Mouse (Mus musculus) T-cell, adult 2 months (primary cell): ENCODE measurements around the gene Jmjd1c.

ENCODE experiments used
- DNase-seq: peaks from one replicate; pipeline ENCODE4 v3.0.0; 2022; ENCODE audit warnings: low spot score

The Jmjd1c gene

DNA sequence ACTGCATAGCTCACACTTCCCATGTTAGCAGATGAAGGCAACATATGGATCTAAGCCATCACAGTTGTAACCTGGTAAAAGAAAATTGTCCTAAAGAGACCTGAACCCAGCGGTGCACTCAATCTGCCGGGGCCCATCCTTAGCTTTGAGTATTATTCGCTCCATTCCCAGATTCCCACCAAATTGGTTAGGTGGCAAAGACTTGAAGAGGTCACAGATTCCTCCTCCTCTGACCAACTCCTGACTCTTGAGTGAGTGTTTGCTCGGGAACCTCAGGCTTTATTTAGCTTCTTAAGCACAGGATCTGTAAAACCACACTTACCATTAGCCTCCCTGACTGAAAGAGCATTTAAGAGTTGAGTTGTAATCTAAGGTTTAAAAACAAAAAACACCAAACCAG lies 23.3 kb upstream of the Jmjd1c start:
- no peak for DNase-seq

DNA sequence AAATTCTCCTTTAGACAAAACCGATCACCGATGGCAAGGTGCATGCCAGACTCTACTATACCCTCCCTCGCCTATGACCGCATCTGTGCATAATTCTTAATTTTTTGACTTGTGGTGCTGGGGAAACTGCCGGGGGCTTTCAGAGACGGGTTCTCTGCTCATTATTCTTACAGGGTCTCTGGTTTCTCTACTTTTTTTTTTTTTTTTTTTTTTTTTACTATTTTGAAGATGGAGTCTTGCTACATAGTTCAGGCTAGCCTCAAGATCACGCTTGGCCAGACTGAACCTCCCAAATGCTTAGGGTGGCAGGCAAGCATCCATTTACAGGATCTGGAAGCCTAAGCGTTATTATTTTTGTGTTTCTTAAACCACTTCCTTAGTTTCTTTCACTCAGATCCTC lies 22.3 kb upstream of the Jmjd1c start:
- no peak for DNase-seq

DNA sequence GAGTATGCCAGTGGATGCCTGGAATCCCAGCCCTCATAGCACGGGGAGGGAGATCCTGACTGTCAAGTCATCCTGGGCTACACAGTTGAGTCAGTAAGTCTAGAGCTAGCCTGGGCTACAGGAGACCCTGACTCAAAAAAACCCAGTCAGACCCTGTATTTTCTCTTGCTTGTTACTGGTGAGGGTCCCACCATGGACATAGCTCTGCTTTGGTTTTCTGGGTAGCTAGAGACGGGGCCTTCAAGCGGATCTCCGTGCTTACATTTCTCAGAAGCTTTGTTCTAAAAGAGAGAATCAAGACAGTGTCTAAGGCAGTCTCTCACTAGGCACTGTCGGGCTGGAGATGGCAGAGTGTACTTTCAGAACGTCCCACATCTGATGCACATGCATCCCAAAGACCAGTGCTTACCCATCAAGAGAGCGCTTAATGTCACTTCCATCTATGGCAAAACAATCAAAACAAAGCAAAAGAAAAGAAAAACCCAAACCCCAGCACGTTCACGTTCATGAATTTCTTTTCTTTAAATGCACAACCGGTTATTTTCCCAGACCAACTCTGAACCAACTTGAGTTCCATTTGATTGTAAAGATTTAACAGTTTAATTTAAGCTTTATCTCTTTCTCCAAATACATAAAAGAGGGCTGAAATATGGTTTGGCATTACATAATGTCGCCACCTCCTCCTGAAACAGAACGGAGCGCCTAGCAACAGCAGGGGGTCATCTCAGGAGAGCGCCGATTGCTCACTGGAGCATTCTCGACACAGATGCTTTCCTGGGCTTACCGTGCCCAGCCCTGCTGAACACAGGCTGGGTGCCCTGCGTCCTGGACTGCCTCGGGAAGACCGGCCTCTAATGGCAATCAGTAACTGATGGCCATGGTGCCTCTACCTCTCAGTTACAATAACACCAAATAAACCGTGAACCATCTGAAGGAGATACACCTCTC lies 19.7 kb upstream of the Jmjd1c start:
- no peak for DNase-seq

DNA sequence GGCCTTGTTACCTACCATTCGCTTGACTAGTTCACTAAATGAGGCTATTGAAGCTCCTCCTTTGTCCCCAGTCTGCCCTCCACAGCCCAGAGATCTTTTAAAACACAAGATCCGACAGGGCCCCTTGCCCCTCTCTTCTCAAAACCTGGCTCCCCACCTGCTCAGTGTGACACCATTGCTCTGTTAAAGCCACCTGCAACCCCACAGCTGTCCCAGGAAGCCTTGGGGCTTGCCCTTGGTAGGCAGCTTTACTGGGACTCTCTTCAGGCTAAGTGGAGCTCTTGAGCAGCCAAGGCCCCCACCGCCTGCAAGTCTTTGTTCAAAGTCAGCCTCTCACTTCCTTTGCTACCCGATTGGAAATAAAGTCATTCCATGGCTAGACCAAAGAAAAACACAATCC lies 16.9 kb upstream of the Jmjd1c start:
- no peak for DNase-seq

DNA sequence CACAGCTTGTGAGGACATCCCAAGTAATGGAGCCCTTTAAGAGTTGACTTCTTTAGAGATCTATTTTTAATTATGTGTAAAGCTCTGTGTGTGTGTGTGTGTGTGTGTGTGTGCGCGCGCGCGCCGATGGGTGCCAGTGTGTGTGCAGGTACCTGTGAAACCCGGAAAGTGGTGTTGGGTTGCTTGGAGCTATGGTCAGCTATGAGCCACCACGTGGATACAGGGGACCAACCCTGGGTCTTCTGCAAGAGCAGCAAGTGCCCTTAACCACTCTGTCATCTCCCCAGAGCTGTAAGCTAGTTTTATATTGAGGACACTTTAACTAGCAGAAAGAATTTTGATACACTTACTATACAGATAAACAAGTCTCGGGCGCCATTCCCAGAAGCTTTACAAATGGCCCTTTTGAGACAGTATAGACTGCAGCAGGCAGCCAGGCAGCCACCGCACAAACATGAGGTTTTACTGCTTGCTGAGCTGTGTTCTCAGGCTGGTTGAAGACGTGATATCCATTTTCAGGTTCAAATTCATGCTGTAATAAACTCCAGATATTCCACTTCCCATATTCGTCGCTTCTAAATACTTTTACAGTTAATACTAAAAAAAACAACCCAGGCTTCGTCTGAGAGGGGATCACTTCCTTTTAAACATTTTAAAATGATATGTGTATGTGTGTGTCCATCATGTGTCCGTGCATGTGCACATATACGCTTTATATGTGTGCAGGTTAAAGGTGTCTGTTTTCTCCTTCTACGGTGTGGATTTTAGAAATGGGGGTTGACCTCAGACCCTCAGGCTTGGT lies 14.5 kb upstream of the Jmjd1c start:
- no peak for DNase-seq

DNA sequence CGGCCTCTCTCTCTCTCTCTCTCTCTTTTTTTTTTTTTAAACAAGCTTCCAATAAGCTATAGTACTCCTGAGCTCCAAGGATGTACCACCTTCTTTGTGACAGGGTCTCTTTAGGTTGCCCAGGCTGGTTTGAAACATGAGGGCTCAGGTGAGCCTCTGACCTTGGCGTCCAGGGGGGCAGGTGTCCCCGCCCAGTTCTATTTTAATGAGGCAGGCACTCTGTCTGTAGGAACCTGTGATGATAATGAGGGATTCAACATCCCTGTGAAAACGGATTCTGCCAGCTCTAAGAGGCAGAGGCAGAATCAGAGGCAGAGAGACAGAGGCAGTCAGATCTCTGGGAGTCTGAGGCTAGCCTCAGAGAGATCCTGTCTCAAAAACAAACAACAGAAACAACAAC lies 13.4 kb upstream of the Jmjd1c start:
- DNase-seq, result no peak

DNA sequence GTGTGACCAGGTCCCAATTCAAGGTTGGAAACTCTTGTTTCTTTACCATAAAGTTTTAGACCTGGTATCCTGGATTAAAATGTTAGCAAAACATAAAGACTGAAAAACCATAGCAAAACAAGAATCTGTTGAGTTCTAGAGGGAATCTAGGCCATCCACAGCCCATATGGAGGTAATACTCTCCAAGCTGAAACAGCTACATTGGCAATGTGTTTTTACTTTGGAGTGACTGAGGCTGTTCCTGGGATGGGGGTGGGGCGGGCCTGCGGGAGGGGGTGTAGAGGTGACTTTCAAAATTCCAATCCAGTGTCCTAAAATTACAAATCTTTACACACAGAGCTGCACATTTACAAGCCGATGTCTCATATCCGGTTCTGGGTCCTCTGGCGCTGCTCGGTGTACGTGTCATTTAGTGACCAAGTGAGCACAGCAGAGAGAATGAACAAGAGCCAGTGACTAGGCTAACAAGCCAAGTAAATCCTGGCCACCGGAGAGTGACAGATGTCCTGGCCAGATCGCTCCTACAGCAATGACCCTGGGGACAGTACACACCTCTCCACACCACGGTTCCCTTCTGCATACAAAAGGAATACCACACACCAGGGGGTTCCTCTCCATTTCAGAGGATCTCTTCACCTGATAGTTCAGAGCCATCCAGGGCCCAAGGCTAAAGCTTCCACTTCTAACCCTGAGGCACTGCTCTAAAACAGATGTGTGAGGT lies 12.3 kb upstream of the Jmjd1c start:
- no peak for DNase-seq

DNA sequence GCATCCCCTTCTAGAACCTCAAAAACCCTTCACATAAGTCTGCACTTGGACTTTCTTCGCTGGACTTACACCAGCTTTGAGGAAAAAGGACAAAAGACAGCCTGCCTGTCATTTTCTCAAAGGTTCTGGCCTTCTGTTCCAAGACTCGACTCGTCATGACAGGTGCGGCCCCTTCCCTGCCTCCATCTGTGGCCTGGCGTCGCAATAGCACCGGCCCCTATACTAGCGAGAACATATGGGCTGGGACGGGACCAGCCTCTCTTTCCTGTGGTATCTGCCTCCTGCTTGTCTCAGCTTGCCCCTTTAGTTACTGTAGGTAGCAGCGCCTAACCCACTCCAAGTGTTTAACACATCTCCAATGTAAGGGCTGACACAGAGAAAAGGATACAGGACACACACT lies 10.8 kb upstream of the Jmjd1c start:
- no peak for DNase-seq

DNA sequence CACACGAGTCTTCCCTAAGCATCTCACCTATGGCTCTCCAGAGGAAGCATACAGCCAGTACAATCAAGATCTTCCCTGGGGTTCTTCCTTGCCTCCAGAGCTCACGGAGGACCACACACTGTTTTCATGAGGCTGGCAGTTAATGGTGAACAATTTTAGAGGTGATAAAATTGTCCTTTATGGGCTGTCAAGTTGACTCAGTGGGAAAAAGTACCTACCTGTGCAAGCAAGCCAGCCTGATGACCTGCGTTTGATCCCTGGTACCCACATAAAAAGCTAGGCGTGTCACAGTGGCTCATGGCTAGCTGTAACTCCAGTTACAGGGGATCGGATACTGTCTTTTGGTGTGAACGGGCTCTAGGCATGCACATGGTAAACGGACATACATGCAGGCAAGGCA lies 10.0 kb upstream of the Jmjd1c start:
- no peak for DNase-seq

DNA sequence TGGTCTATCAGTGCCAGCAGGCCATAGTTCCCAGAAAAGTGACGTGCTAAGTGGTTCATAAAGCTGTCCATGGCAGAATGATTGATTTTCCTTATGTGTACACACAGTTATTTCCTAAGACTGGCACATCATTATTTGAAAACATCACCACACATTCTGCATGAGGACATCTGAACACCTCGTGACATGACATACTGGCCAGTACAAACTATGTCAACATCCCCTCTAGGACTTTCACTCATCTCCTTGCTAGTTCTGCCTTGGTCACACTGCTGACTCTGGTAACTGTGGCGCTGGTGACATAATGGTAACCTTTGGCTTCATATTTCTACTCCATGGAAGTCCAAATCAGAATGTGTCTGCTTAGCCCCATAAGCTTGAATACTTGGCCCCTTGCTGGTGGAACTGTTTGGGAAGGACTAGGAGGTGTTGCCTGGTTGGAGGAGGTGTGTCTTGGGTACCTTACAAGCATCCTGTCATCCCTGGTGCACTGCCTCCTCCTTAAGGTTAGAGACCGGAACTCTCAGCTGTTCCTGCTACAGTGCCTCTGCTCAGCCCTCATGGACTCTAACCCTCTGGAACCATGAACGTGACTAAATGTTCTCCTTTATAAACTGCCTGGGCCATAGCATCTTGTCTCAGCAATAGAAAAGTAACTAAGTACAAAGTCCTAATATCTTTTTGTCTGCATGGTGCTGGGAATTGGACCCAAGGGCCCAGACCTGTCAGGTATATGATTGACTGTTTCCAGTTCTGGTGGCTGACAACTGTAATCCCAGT lies 8.3 kb upstream of the Jmjd1c start:
- DNase-seq, result no peak

DNA sequence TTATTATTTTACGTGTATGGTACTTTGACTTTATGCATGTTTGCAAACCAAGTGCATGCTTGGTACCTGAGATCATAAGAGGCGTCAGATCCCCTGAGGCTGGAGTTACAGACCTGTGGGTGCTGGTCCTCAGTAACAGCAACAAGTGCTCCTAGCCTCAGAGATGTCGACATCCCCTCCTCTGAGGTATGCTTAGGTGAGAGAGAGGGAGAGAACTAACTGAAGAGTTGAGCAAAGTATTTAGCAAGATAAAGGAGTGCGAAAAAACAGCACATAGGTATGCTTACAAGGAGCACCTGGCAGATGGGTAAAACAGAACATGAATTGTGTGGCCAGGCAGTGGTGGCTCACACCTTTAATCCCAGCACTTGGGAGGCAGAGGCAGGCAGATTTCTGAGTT lies 5.3 kb upstream of the Jmjd1c start:
- DNase-seq, result no peak

DNA sequence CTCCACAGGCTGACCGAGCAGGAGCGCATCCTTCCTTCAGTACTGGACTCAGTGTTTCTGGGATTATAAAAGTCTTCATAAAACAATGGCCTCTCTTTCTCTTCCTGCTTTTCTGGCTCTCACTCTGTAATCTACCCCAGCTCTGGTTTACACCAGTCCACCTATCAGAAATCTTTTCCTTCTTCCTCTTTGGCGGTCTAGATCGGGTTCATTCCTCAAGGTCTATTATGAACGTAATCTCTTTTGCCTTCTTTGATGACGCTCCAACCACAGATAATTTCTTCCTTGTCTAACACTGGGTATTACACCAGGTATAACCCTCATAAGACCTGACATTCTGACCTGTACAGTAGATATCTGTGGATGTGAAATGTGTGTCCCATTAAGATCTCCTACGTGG lies 1.0 kb upstream of the Jmjd1c start:
- DNase-seq, result no peak

DNA sequence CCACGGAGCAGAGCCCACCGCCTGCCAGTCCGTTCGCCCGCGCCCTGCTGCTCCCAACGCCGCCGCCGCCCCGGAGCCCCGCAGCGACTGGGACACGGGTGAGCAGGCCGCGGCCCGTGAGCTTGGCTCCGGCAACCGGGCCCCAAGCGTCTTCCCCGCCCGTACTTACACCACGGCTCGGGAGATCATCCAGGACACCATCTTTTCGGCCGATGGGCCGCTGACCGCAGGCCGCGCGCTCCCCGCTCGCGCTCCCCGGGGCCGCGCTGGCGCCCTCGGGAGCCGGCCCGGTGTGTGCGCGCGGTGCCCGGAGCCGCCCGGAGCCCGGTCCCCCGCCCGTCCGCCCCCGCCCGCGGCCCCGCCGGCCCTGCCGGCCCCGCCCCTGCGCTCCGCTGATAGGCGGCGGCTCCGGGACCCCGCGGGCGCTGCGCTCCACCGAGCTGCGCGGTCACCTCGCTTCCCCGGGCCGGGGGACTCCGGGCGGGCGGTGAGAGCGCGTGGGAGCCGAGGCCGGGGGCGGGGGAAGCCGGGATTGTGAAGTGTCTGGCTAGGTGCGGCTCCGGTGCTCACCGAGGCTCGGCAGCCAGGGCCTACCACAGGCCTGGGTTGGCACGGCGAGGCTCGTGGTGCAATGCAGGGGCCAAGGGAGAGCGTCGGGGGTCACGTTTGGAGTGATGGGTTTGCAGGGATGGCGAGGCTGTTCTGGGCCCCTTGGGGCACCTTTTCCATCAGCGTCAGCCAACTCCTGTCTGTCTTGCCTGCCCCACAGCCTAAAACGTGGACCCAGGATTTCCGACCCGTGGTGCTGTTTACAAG lies 904 bp downstream of the Jmjd1c start, which contains the start of gene Reep3:
TSS of gene Reep3 (minus strand) at position 325 of the 816 bp plus-strand sequence.
- peak; percentile 50 for DNase-seq

DNA sequence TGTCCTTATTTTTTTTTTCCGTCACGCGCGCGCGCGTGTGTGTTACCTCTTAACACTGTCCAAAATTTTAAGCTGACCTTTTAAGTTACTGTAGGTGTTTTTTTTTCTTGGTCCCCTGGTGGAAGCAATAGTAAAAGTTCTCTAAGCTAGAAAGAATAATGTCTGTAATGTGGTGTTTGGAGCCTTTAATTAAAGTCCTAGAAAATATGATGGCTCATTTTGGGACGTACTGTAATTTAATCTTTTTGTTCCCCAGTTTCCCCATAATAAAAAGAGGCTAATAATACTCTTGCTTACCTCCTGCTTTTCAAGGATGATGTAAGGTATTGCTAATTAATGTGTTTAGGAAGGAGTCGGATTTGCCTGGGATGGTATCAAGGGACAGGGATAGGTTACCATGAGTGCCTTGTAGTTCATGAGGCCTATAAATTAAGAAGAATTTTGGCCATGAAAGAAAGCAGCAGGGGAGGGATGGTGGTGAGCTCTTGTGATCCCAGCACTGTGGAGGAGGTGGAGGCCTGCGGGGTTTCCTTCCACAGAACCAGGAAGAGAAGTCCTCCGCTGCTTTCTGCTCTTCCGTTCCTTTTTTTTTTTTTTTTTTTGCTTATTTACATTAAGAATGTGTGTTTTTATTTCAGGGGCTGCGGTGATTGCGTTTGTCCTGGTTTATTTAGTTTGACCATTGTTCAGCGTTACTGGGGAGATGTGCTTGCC lies 1.7 kb downstream of the Jmjd1c start:
- DNase-seq, result no peak

DNA sequence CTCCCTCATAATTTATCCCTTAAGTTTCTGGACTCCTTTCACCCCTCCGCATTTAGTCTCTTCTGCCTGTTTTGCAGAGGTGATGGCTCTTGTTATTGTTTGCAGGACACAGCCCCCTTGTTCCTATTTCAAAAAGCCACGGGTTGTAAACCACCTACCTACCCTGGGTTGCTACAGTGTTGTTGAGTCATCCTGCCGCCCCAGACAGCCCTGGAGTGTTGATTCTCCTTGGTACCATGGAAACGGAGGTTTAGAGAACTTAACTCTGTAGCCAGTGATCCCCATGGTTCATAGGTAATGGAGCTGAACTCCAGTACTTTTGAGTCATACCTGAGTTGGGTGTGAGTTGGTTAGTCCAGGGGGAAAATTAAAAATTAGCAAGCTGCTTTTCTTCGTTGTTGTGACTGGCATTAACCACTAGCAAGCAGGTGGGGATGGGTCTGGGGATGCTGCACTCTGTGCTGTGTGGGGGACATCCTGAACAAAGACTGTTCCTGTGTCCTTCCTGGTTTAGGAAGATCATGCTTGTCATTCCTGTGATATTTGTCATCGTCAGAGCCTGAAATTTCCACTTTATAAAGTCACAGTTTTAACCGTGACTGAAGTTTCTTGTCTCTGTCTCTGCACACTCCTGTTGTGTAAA lies 2.6 kb downstream of the Jmjd1c start:
- peak; percentile 42 for DNase-seq

DNA sequence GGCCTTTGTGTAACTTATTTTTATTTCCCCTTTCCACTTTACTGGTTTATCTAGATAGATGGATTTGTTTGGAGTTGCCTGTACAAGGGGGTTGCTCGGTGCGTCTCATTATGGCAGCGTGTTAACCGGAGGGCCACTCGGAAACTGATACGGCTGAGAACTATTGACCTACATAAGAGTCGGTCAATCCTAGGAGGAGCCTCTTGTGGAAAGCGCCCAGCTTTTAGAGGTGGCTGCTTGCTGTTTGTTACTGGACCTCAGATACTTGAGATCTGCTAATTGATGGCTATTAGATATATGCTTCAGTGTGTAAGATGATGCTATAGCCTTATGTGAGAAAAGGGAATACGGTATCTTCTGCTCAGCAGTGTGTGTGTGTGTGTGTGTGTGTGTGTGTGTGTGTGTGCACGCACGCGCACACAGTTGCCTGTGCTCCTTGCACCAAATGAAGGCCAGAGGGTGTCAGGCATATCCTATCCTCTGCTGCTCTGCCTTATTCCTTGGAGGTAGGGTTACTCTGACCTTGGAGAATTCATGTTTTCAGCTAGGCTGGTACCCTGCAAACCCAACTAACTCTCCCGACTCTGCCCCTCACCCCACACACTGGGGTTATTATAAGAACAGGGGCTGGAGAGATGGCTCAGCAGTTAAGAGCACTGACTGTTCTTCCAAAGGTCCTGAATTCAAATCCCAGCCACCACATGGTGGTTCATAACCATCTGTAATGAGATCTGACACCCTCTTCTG lies 3.4 kb downstream of the Jmjd1c start:
- no peak for DNase-seq

DNA sequence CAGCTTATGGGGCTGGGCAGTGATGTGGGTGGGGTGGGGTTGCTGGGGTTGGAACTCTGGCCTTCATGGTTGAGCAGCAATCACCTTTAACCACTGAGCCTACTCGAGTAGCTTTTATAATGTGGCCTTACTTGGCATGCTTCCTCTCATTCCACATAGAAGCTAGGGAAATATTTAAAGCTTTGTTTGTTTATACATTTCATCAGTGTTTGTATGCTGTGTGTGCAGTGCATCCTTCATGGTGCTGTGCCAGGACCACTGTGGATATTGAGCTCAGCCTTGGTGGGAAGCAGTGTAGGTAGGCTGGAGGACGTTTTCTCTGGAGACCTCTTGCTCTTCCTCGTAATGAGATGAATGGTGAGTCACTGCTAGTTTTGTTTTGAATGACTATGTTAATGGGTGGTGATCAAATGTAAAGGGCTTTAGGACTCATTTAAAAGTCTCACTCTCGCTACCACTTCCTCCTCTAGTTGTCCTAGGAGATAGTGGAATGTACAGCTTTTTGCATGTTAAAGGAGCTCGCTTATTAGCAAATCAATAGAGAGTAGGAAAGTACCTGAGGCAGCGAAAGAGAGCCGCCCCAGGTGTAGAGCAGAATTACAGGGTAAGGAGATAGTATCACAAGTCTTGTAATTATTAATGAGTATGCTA lies 4.2 kb downstream of the Jmjd1c start:
- no peak for DNase-seq

DNA sequence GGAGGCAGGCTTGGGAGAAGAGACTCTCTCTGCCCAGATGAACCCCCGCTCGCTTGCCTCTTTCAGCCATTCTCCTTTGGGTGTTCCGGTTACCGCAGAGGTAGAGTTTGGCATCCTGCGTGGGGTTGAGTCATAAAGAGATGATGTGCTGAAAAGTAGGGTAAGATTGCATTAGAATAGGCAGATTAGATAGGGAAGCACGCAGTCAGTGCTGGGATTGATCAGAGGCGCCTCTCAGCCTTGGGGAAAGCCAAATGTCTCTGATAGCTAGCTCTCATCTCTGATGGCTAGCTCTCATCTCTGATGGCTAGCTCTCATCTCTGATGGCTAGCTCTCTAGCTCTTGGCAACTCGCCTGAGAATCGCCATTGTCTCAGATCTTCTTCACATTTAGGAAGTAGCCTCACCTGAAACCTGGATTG lies 4.9 kb downstream of the Jmjd1c start:
- DNase-seq, result no peak
